Mouse (Mus musculus): ENCODE measurements around the gene Cdk20.

Cdk20 gene

GRCm38 (mm10) chr13:64489886-64490285 is 57.8 kb downstream of the Cdk20 start:
- no peak for DNase-seq (ENCODE audit: extremely low spot score, low read depth, low spot score)

Measured in hindlimb bud, embryonic 11.5 days (tissue).